Mouse (Mus musculus): ENCODE results near the gene Slc6a15. TPM values are rescaled to one million over a fixed set of nuclear protein-coding genes. Genes with fewer than 3 reads are reported as not detected.

The Slc6a15 gene
- not detected for total RNA-seq (2023)

DNA sequence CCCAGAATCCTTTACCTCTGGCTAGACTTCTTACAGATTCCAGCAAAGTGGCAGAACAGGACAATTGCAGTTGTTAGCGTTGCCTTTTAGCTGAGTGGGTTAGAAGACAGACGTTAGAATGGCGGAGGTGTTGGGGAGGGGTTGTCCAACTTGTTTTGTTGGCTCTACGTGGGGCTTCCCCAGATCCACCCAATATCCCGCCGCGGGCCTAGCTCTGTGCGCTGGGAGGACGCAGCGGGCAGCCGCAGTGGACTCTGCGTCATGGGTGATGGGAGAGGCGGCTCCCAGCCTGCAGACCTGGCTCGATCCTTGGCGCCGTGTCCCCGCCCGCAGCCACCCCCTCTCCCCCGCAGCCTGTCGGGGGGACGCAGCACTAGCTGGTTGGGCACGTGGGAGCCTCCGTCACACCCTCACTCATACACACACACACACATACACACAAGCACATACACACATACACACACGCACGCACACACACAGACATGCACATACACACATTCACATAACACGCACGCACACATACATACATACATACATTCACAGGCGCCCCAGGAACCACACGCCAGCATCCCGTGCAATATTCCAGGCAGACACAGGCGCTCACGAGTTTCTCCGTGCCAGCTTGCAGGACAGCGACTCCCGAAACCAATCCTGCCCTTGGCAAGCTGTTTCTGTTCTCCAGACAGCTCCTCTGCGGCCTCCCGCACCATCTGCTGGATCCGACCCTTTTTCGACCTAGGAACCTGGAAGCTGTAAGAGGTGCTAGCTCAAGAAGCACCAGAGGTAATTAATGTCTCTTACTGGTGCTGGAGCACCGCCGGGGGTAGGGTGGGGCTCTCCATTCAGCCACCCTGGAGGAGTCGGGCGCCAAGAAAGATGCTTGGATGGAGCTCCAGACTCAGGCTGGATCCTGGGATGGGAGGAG is at the start of gene Slc6a15:
TSS of gene Slc6a15 (plus strand) at position 413 of the 925 bp plus-strand sequence.

Other genes starting within 250 kb of the Slc6a15 start
- not detected for gene Lrriq1, start 131.5 kb upstream of the Slc6a15 start, total RNA-seq (2023)

Measured in CD8-positive naive resting alpha-beta T cell, adult 57 days (primary cell).